ENCODE assay signal across 30 mouse cellular contexts in the genomic region with DNA sequence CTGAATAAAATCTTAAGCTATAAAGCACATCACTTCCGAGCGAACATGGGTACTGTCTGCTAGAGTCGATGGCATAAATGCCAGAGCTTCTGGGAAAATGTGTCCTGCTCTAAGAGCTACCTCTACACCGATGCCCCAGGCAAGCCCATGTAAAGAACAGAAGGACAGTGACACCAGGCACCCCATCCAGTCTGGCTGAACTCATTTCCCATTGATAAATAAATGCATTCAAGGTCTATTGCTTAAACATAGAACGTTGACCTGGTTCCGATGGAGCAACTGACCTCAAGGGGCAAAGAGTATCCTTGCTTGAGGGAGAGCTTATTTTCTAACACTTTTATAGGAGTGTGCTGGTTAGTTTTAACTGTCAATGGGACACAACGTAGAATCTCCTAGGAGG. TPM values are rescaled to one million over a fixed set of nuclear protein-coding genes. Genes with fewer than 3 reads are reported as not detected.
DNase-seq lines count a peak whose midpoint lies in the region; ATAC-seq and TF ChIP-seq lines count a peak whose summit lies in the region.
"Had no signal": no experiment of that assay in that cellular context is flagged by ENCODE, and none has a peak within 500 bp of the region (broad histone marks: within the 10 kb centered on the region; RNA-seq: fewer than 3 reads in every experiment).

No protein-coding gene starts in this region.

- intact Hi-C loops in heart, postnatal 10 days (cut with DNase I): no loop called here

- H3K4me3 ChIP-seq in liver, embryonic 14.5 days (ENCODE audit: insufficient read depth in 1 of 2, low read depth in 2 of 2, low read length in 2 of 2): no peak overlapping the region
- no peak overlapping the region for H3K4me3 ChIP-seq in liver, embryonic 12.5 days
- H3K4me3 ChIP-seq in liver, embryonic 16.5 days (ENCODE audit: low read depth, low read length): no peak overlapping the region
- H3K4me3 ChIP-seq: embryonic facial prominence, embryonic 13.5 days; embryonic facial prominence, embryonic 15.5 days; erythroblast, embryonic 14.5 days; forebrain, embryonic 10.5 days; forebrain, embryonic 13.5 days; forebrain, embryonic 15.5 days had no signal

- H3K36me3 ChIP-seq in liver, embryonic 14.5 days (replicated peaks; ENCODE audit: control insufficient read depth, insufficient read depth, low read depth): no peaks in the 10 kb centered on the region
- H3K36me3 ChIP-seq in liver, embryonic 12.5 days: no peaks in the 10 kb centered on the region
- H3K36me3 ChIP-seq in liver, embryonic 16.5 days (ENCODE audit: control insufficient read depth, insufficient read depth): no peaks in the 10 kb centered on the region
- H3K36me3 ChIP-seq: embryonic facial prominence, embryonic 13.5 days; embryonic facial prominence, embryonic 15.5 days; forebrain, embryonic 10.5 days; forebrain, embryonic 15.5 days; G1E had no signal

- no peak for TF ChIP-seq CTCF in liver, embryonic 14.5 days (IDR thresholded peaks at IDR 0.05; ENCODE audit: low read depth)

- peak; percentile 16; the same call in 1 of the 2 replicates for ATAC-seq in liver, embryonic 14.5 days (ENCODE audit: insufficient read depth)
- no peak for ATAC-seq in liver, embryonic 12.5 days
- ATAC-seq in liver, embryonic 16.5 days (ENCODE audit: low read depth): peak; percentile 55
- ATAC-seq: activated CD4-positive, CD25-positive, alpha-beta regulatory T cell, adult 4 months; CD4-positive, CD25-positive, alpha-beta regulatory T cell, adult 4 months; forebrain, embryonic 13.5 days; forebrain, embryonic 15.5 days had no signal

- H3K9me3 ChIP-seq in liver, embryonic 14.5 days (ENCODE audit: control insufficient read depth, low read length): no peaks in the 10 kb centered on the region
- no peaks in the 10 kb centered on the region for H3K9me3 ChIP-seq in liver, embryonic 12.5 days (replicated peaks)
- H3K9me3 ChIP-seq in liver, embryonic 16.5 days (replicated peaks; ENCODE audit: control insufficient read depth, low read length): no peaks in the 10 kb centered on the region
- H3K9me3 ChIP-seq: embryonic facial prominence, embryonic 13.5 days; embryonic facial prominence, embryonic 15.5 days; forebrain, embryonic 10.5 days; forebrain, embryonic 13.5 days; forebrain, embryonic 15.5 days had no signal

- WGBS in liver, embryonic 14.5 days (ENCODE audit: insufficient replicate concordance): 72% methylated on average over 7 of the region's 7 CpGs
- WGBS in liver, embryonic 12.5 days (ENCODE audit: insufficient replicate concordance): 81% methylated on average over 7 of the region's 7 CpGs
- 64% methylated on average over 7 of the region's 7 CpGs for WGBS in liver, embryonic 16.5 days (ENCODE audit: insufficient replicate concordance)

- TF ChIP-seq EP300 in liver, embryonic 14.5 days (IDR thresholded peaks at IDR 0.05; ENCODE audit: low read depth): no peak

- H3K27me3 ChIP-seq in liver, embryonic 14.5 days (ENCODE audit: control insufficient read depth, insufficient read depth, low read length): no peaks in the 10 kb centered on the region
- H3K27me3 ChIP-seq in liver, embryonic 12.5 days (replicated peaks): no peaks in the 10 kb centered on the region
- no peaks in the 10 kb centered on the region for H3K27me3 ChIP-seq in liver, embryonic 16.5 days (ENCODE audit: control insufficient read depth, insufficient read depth, low read depth, low read length)
- H3K27me3 ChIP-seq: CH12.LX; embryonic facial prominence, embryonic 13.5 days; embryonic facial prominence, embryonic 15.5 days; forebrain, embryonic 13.5 days; forebrain, embryonic 15.5 days; Patski had no signal

- H3K9ac ChIP-seq in liver, embryonic 14.5 days (replicated peaks): no peak overlapping the region
- H3K9ac ChIP-seq in liver, embryonic 12.5 days: no peak overlapping the region
- H3K9ac ChIP-seq in liver, embryonic 16.5 days (ENCODE audit: low read depth, low read length): no peak overlapping the region
- H3K9ac ChIP-seq: embryonic facial prominence, embryonic 13.5 days; embryonic facial prominence, embryonic 15.5 days; forebrain, embryonic 13.5 days; forebrain, embryonic 15.5 days had no signal

- H3K27ac ChIP-seq in liver, embryonic 14.5 days: no peak overlapping the region
- no peak overlapping the region for H3K27ac ChIP-seq in liver, embryonic 12.5 days
- peak overlapping the region; percentile 38 for H3K27ac ChIP-seq in liver, embryonic 16.5 days (ENCODE audit: low read length)
- H3K27ac ChIP-seq: embryonic facial prominence, embryonic 13.5 days; embryonic facial prominence, embryonic 15.5 days; forebrain, embryonic 10.5 days; forebrain, embryonic 13.5 days; forebrain, embryonic 15.5 days had no signal

- H3K4me1 ChIP-seq in liver, embryonic 14.5 days (replicated peaks; ENCODE audit: control insufficient read depth in 2 of 2, insufficient read depth in 2 of 2, low read length in 1 of 2): peaks cover 0 to 9% of the 10 kb centered on the region in 2 experiments; a peak in 2 of 4 replicates
- H3K4me1 ChIP-seq in liver, embryonic 12.5 days: peaks cover 15% of the 10 kb centered on the region
- no peaks in the 10 kb centered on the region; the same call in none of the 2 replicates for H3K4me1 ChIP-seq in liver, embryonic 16.5 days (ENCODE audit: control insufficient read depth, low read depth, low read length)
- H3K4me1 ChIP-seq: embryonic facial prominence, embryonic 15.5 days; forebrain, embryonic 13.5 days had no signal

- DNase-seq in heart, adult 11 months: peak; percentile 75
- DNase-seq in heart, postnatal 10 days: no peak
- DNase-seq in liver, embryonic 14.5 days (ENCODE audit: low read depth in 3 of 3, low spot score in 3 of 3): no peak
- peak; percentile 26 for DNase-seq in adipocyte (ENCODE audit: low spot score)
- DNase-seq in layer of hippocampus, adult 18-20 months (ENCODE audit: low spot score in 2 of 2): no peak
- DNase-seq in B cell, adult 2 months: no peak
- DNase-seq: adrenal gland, adult 2 months; adrenal gland, postnatal 10 days; adrenal gland, postnatal 25 days; cerebellum, adult 11 months; cerebellum, adult 18-20 months; cerebellum, adult 8-10 months; cerebellum, adult 9-11 months; cerebellum, postnatal 14 days; cerebellum, postnatal 36 days; embryo, embryonic 11 days had no signal

- no peak overlapping the region for H3K4me2 ChIP-seq in liver, embryonic 14.5 days (ENCODE audit: low read depth)
- H3K4me2 ChIP-seq in liver, embryonic 12.5 days: no peak overlapping the region
- H3K4me2 ChIP-seq in liver, embryonic 16.5 days (ENCODE audit: low read depth, low read length): no peak overlapping the region
- H3K4me2 ChIP-seq: embryonic facial prominence, embryonic 13.5 days; embryonic facial prominence, embryonic 15.5 days; forebrain, embryonic 13.5 days; forebrain, embryonic 15.5 days had no signal

RNA-seq across cellular contexts. Expression of a gene that starts 30.6 kb away (rescaled TPM):
- total RNA-seq in heart, postnatal 10 days (2021): 10 to 100 TPM; 10.6 to 13.6 TPM
- polyA plus RNA-seq in liver, embryonic 14.5 days (2012; rRNA removed): 15.6 and 15.8 TPM in 2 replicates
- 31.7 and 32.1 TPM in 2 replicates for polyA plus RNA-seq in liver, embryonic 14.5 days (2014; fragmentation: Nextera tagmentation; extraction: Ambion mirVana)
- polyA plus RNA-seq in liver, embryonic 12.5 days (2016; fragmentation: Nextera tagmentation; extraction: Ambion mirVana): 31.9 and 36.4 TPM in 2 replicates
- 37.9 and 44.7 TPM in 2 replicates for polyA plus RNA-seq in liver, embryonic 16.5 days (2015; fragmentation: Nextera tagmentation; extraction: Ambion mirVana)
- total RNA-seq in layer of hippocampus, adult 18-20 months (2021): 10 to 100 TPM; 51.9 to 53.8 TPM
- total RNA-seq: CH12.LX; common myeloid progenitor, adult 5-6 weeks had no signal
- polyA plus RNA-seq: activated CD4-positive, CD25-positive, alpha-beta regulatory T cell, adult 4 months; G1E had no signal

Comparison
In these comparisons a context has a peak if more than half of its experiments do, and no peak if none do; other contexts are left out.
1. DNase-seq: peak in heart, adult 11 months (single experiment) and adipocyte (single experiment); none in heart, postnatal 10 days (0 of 2), liver, embryonic 14.5 days (0 of 3), layer of hippocampus, adult 18-20 months (0 of 2) and B cell, adult 2 months (0 of 2).